Mouse (Mus musculus): ENCODE measurements around the gene Tmem8b.

Gene Tmem8b

DNA sequence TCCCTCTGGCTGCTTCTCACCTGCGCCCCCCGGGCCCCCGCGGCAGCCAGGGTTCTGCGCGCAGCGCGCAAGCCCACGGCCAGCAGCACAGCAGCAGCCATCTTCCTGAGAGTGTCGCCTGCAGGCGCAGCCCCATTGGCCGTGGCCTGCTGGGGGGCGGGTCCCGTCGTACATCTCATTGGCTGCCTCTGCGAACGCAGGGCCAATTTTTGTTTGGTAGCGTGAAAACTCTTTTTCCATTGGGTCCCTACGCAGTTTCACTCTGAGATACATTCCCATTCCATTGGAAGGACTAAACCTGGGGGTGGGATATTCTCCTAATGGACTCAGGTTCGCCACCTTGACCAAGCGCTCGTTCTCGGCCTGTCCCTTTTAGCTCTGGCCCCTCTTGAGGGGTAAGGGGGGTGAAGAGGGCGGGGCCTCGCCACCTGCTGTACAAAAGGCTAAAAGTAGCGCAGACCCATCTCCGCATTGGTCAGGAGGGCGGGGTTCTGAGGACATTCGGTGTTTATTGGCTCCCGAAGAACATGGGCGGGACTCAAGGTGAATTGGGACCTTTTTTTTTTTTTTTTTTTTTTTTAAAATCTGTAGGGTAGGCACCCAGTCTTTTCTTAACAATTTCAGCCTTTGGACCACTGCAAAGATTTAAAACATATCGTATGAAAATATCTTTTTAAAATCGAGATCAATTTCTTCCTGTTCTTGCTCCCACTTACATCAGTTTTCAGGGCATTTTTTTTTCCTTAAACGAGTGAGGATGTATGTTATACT, 12.2 kb upstream of the Tmem8b start, which contains the start of gene Hint2:
Hint2 (minus strand) TSS at position 128 of the 771 bp plus-strand sequence.
- DNase-seq (ENCODE audit: low spot score in 2 of 2), result peak; percentile 83 to 88

- no peak for DNase-seq (ENCODE audit: low spot score in 2 of 2)
These were observed 11.6 kb upstream of the Tmem8b start for GRCm38 (mm10) chr4:43657146-43657545.

DNA sequence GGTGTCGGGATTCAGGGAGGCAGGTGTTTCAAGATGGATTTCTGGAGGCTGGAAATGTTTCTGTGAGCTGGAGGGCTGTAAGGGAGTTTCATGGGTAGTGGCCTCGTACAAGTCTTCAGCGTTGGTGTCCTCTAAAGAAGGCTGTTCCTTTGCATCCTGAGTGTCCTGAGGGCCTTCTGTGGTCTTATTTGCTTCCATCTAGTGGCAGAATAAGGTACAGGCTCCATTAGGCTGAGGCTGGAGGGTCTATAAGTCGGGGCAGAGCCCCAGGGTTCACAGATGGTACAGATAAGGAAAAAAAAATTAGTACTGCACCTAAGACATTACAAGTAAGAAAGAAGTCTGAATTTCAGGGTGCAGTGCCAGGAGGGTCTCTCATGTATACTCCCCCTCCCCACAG, 2.4 kb upstream of the Tmem8b start:
- DNase-seq (ENCODE audit: low spot score in 2 of 2), result no peak

DNA sequence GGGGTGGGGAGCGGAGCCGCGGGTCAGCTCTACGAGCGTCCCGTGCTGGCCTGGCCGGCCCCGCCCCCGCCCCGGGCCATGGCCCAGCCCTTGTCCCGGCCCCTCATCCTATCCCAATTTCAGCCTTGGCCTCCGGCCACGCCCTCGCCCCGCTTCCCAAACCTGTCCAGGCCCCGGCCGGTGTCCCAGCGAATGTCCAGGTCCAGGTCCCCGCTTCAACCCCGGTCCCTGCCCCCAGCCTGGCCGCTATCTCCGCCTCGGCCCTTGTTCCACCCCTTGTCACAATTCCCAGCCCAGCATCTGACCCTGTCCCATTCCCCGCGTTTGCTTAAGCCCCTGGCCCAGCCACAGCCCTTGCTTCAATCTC, 640 bp downstream of the Tmem8b start:
- peak in 1 of 2 experiments; percentile 28 for DNase-seq (ENCODE audit: low spot score in 2 of 2)

- peak; percentile 62 to 81 for DNase-seq (ENCODE audit: low spot score in 2 of 2)
These were observed 3.3 kb downstream of the Tmem8b start for GRCm38 (mm10) chr4:43672070-43672469.

DNA sequence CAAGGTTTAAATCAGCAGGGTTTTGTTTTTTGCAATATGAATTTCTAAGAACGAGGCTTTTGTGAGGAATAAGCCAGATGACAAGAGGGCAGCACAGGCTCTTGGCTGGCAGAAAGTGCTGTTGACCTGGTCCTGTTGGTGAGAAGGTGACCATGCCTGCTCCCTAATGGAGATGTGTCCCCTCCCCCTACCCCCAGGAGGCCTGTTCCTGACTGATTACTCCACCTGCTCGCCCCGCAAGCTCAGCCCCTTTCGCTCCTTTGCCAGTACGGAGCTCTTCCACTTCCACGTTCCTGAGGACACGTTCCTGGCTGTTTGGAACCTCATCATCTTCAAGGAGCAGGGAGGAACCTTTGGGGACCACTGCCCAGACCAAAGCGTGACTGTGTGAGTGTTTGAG, 4.9 kb downstream of the Tmem8b start:
- DNase-seq (ENCODE audit: low spot score in 2 of 2), result no peak

DNA sequence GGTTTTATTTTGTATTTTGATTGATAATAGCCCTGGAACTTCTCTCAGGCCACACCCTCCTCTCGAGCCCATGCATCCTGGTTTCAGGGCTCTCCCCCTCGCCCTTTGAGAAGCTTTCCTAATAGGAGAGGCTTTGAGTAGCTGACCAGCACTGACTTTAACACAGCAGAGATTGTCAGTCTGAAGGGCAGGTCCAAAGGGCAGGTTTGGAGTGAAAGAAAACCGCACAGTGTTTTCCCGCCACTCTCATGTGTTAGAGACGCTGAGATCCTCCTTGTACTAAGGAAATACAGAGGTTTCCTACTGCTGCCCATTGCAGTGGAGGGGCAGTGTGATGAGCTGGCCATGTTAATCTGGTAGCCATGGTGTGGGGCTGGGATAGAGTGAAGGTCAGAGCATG, 6.2 kb downstream of the Tmem8b start:
- no peak for DNase-seq (ENCODE audit: low spot score in 2 of 2)

GRCm38 (mm10) chr4:43675608-43676007, 6.8 kb downstream of the Tmem8b start:
- no peak for DNase-seq (ENCODE audit: low spot score in 2 of 2)

DNA sequence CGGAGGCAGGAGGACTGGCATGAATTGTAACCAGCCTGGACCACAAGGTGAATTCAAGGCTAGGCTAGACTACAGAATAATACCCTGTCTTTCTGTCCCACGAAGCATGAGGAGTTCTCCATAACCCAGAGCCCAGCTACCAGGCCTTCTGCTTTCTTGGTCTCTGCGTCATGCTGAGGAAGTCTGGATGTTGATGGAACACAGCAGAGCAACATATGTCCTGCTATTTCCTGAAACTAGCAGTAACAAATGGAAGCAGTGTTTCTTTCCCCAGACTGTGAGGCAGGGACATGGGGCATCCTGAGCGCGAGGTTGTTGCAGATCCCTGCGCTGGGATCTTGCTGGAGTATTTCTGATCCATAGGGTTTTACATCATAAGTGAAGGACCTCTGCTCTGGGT, 9.8 kb downstream of the Tmem8b start:
- no peak for DNase-seq (ENCODE audit: low spot score in 2 of 2)

DNA sequence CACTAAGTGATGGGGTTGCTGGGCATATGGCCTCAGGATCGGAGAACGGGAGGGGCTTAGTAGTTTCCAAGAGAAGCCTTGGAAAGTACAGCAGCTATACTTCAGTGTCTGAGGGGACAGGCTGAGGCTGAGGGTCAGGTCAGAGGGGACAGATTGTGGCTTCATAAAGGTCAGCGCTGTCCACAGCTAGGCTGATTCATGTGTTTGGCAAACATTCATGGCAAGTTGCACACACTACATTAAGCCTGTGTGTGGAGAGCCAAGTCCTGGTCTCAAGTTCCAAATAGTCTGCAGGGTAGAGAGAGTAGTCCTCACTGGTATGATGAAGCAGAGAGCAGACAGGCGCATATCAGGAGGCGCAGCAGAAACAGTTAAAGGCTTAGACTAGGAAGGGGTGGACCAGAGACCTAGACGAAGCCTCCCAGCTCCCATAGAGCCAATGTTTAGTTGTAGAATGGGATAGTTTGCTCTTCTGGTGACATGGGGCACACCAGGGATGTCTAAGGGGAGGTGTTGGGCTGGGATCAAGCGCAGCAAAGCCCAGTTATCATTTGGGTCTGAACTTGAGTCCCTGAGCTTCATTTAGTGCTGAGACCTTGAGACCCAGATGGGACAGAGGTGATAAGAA, 10.8 kb downstream of the Tmem8b start:
- DNase-seq (ENCODE audit: low spot score in 2 of 2), result no peak

DNA sequence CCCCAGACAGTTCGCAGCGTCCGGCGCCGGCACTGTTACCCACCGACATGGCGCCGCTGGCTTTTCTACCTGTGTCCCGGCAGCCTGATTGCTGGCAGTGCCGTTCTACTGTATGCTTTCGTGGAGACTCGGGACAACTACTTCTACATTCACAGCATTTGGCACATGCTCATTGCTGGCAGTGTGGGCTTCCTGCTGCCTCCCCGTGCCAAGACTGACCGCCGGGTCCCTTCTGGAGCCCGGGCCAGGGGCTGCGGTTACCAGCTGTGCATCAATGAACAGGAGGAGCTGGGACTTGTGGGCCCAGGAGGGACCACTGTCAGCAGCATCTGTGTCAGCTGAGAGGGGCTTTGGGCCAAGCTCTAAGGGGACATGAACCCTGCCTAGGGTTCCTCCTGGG, 21.2 kb downstream of the Tmem8b start:
- DNase-seq (ENCODE audit: low spot score in 2 of 2), result no peak

DNA sequence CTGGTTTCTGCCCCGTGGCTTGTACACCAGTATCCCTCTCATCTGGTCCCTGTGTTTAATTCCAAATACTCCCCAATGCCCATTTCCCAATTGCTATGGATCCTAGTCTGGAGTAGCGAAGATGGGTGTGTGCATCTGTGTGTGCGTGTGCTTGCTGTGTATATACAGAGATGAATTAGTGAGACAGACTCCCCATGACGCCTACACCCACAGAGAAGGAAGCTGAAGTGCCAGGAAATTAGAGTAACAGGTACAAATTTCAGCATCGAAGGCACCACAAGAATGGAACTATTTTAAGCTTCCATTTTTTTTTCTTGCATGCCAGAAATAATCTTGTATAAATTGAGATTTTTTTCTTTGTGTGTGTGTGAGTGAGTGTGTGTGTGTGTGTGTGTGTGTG, 22.3 kb downstream of the Tmem8b start:
- DNase-seq (ENCODE audit: low spot score in 2 of 2), result no peak

GRCm38 (mm10) chr4:43693806-43694241, 25.1 kb downstream of the Tmem8b start:
- no peak for DNase-seq (ENCODE audit: low spot score in 2 of 2)

DNA sequence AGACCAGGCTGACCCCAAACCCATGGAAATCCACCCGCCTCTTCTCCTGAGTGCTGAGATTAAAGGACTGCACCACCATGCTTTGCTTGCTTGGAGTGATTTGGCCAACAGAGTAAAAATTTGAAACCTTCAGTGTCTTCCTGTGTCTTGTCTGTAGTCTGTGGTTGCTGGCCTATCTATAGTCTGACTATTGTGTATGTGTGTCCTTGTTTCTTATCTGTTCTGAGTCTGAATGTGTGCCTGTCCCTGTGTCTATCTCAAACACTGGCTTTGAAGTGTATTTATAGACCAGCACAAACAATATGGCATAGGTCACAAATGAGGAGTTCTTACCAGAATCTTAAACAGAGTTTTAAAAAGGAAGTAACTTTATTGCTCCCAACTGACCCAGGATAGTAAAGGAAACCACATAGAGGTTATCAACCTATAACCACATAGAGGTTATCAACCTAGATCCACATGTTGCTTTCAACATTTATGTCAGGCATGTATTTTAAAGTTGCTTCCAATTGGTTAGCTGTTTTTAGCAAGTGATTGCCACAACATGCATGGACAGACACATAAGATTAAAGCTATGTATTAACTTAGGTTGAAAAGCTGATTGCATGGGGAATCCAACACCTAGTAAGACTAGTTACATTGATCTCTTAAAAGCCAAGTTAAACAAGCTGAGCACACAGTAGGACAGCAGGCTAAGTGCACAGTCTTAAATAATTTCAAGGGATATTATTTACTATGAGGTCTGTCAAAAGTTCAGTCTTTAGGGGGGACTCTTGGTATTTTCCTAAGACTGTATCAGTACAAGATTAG, 25.9 kb downstream of the Tmem8b start:
- no peak for DNase-seq (ENCODE audit: low spot score in 2 of 2)

GRCm38 (mm10) chr4:43695249-43695671, 26.5 kb downstream of the Tmem8b start:
- no peak for DNase-seq (ENCODE audit: low spot score in 2 of 2)

DNA sequence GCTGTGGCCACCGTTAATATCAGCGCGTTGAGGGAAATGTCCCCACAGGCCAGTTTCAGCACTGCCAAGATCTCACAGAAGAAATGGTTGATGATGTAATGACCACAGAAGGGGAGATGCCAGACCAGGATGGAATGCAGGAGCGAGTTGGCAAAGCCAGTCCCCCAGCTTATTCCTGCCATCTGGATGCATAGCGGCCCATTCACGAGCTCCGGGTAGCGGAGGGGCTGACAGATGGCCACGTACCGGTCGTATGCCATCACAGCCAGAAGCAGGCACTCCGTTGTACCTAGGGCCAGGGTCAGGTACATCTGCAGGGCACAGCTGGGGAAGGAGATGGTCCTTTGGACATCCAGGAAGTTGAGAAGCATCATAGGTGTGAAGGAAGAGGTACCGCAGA, 27.8 kb downstream of the Tmem8b start:
- DNase-seq (ENCODE audit: low spot score in 2 of 2), result no peak

DNA sequence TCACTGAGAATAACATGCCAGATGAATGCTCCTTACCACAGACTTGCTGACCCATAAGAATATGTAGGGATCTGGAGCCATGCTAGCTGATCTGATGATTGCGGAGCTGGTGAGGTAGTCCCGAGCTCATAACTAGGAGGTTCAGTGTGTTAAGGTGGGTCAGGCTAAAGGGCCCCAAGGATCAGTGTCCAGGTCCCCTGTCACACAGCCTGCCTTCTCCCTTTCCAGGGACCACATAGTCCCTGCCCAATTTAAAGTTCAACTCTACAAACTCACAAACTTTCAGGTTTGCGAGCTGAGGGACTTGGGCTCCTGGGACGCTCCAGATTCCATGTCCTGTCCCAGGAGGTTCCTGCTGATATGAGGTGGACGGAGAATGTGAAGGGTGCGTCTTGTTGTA, 31.9 kb downstream of the Tmem8b start, which contains the start of gene Olfr70:
Olfr70 (minus strand) TSS at position 101 of the 400 bp plus-strand sequence.
- no peak for DNase-seq (ENCODE audit: low spot score in 2 of 2)

- DNase-seq (ENCODE audit: low spot score in 2 of 2), result no peak
These were observed 34.7 kb downstream of the Tmem8b start for GRCm38 (mm10) chr4:43703439-43703838.

GRCm38 (mm10) chr4:43703851-43704250, 35.1 kb downstream of the Tmem8b start:
- DNase-seq (ENCODE audit: low spot score in 2 of 2), result no peak

DNA sequence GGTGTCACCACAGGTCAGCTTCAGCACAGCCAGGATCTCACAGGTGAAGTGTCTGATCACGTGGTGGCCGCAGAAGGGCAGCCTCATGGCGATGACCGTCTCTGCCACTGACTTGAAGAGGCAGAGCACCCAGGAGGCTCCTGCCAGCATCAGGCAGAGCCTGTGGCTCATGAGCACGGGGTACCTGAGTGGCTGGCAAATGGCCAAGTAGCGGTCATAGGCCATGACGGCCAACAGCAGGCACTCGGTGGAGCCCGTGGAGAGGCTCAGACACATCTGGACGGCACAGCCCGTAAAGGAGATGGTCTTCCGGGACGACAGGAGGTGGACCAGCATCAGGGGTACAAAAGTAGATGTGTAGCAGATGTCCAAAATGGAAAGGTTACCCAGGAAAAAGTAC, 37.2 kb downstream of the Tmem8b start:
- no peak for DNase-seq (ENCODE audit: low spot score in 2 of 2)

DNA sequence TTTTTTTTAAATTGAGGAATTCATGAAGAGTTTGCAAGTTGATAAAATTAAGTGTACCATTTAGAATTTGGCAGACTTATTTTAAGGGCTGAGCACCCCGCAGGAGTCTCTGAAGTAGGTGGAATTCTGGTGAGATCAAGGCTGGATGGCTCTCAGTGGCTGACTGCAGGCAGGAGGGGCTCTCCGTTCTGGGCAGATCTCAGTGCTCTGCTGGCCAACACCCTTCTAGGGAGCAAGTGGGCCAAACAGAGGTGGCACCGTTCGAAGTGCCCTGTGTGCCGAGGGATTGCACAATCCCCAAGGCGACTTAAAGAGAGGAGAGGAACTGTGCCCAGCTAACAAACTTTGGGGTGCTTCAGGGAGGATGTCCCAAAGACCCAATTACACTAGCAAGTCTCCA, 41.1 kb downstream of the Tmem8b start, which contains the start of gene Olfr71:
Olfr71 (minus strand) TSS at position 387 of the 400 bp plus-strand sequence.
- no peak for DNase-seq (ENCODE audit: low spot score in 2 of 2)

DNA sequence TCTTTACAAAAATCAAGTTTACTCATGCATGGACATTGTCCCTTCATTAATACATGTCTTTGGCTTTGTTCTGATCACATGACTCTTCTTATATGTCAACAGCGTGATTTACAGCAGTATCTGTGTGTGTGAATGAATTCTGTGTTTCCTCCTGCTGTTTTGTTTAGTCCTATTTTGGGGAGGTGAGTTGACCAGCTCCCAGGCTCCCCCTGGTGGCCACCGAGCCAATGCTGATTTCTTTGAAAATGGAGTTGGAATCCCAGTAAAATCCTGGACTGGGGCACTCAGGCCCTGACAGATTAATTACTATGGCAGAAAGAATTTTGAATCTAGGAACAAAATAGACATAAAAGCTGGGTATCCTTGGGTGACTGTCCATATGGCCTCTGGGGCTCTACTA, 43.0 kb downstream of the Tmem8b start:
- peak; percentile 31 to 67 for DNase-seq (ENCODE audit: low spot score in 2 of 2)
